Mouse (Mus musculus): Measurements from ENCODE around the gene Strbp. TPM values are rescaled to one million over a fixed set of nuclear protein-coding genes. Genes with fewer than 3 reads are reported as not detected.

Gene Strbp
- polyA plus RNA-seq, 1 experiment from 2014 or later: 16.8 TPM

GRCm38 (mm10) chr2:37744773-37745395, 41.2 kb upstream of the Strbp start:
- H3K36me3 ChIP-seq (ENCODE audit: insufficient read depth, low read length): no peaks in the 10 kb centered on the region
- TF ChIP-seq EP300 (IDR thresholded peaks at IDR 0.05): no peak
- TF ChIP-seq CTCF (IDR thresholded peaks at IDR 0.05): no peak
- no peak overlapping the region for H3K27ac ChIP-seq (ENCODE audit: low read length)
- WGBS: 85% methylated on average over 10 of the region's 10 CpGs
- peaks cover 9% of the 10 kb centered on the region; the same call in 1 of the 2 replicates for H3K4me1 ChIP-seq (ENCODE audit: insufficient read depth, low read depth, low read length)
- no peaks in the 10 kb centered on the region for H3K27me3 ChIP-seq (replicated peaks; ENCODE audit: insufficient read depth, low read length)
- no peak overlapping the region for H3K4me3 ChIP-seq (ENCODE audit: low read depth, low read length)
- ATAC-seq (no peak), DNase-seq (ENCODE audit: low spot score) (no peak)
- no peak overlapping the region for H3K4me2 ChIP-seq (replicated peaks; ENCODE audit: low read depth, low read length)
- H3K9me3 ChIP-seq (ENCODE audit: low read length): no peaks in the 10 kb centered on the region
- no peak overlapping the region for H3K9ac ChIP-seq (replicated peaks; ENCODE audit: low read depth)

DNA sequence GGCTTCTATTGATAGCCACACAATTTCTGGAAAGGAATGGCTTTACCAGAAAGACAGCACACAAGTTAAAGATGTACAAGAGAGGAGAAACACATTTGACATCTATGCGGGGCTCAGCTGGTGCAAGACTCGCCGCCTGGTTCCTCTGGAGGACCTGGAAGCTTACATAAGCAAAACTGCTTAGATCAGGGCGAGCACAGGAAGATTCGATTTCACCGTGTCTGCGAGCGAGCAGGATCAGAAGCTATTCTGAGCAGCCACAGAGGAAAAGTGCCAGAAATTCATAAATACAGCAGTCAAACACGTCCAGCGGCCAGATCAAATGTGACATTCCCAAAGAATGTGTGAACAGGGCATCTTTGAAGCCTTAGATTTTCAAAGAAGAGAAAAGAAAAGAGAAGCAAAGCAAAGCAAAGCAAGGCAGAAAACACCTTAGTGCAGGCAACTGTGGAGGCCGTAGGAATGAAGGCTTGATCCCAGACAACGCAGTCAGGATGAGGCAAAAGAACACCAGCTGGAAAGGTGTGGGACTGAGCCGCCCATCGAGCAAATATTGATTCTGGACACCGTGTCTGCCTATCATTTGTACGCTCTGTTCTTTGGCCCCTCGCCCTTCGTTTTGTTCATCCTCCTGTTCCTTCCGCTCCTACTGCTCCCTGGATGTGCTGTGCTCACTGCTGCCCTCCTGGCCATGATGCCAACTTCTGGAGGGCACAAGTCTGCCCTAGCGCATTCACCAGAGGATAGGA, 38.3 kb upstream of the Strbp start:
- no peaks in the 10 kb centered on the region for H3K36me3 ChIP-seq (ENCODE audit: insufficient read depth, low read length)
- WGBS: 43% methylated on average over 20 of the region's 20 CpGs
- no peak overlapping the region for H3K9ac ChIP-seq (replicated peaks; ENCODE audit: low read depth)
- TF ChIP-seq EP300 (IDR thresholded peaks at IDR 0.05) (no peak), CTCF (IDR thresholded peaks at IDR 0.05) (0 out of 2 replicates have a peak, but pooled peaks have one; percentile 8)
- H3K9me3 ChIP-seq (ENCODE audit: low read length): no peaks in the 10 kb centered on the region
- no peaks in the 10 kb centered on the region for H3K27me3 ChIP-seq (replicated peaks; ENCODE audit: insufficient read depth, low read length)
- ATAC-seq (no peak), DNase-seq (ENCODE audit: low spot score) (no peak)
- no peak overlapping the region for H3K4me3 ChIP-seq (ENCODE audit: low read depth, low read length)
- H3K4me2 ChIP-seq (replicated peaks; ENCODE audit: low read depth, low read length): no peak overlapping the region
- H3K4me1 ChIP-seq (ENCODE audit: insufficient read depth, low read depth, low read length): no peaks in the 10 kb centered on the region
- H3K27ac ChIP-seq (ENCODE audit: low read length): no peak overlapping the region

DNA sequence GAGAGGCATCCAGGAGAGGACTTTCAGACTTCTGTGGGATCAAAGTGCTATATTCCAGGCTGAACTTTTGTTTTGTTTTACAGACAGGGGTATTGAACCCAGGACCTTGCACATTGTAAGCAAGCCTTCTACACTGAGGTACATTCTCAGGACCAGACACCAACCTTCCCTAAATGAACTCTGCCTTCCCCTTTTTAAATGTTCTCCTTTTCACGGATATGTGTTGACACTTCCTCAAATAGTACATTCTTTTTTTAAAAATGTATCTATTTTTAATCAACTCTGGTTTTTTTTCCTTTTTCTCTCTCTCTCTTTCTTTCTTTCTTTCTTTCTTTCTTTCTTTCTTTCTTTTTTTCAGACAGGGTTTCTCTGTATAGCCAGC, 32.1 kb upstream of the Strbp start:
- Histone ChIP-seq H3K4me1 (ENCODE audit: insufficient read depth, low read depth, low read length) (no peaks in the 10 kb centered on the region), H3K4me2 (replicated peaks; ENCODE audit: low read depth, low read length) (peak overlapping the region; percentile 42), H3K9ac (replicated peaks; ENCODE audit: low read depth) (no peak overlapping the region), H3K9me3 (ENCODE audit: low read length) (no peaks in the 10 kb centered on the region), H3K27ac (ENCODE audit: low read length) (no peak overlapping the region), H3K4me3 (ENCODE audit: low read depth, low read length) (no peak overlapping the region), H3K36me3 (ENCODE audit: insufficient read depth, low read length) (no peaks in the 10 kb centered on the region), H3K27me3 (replicated peaks; ENCODE audit: insufficient read depth, low read length) (no peaks in the 10 kb centered on the region)
- WGBS: 31% methylated on average over 1 of the region's 1 CpGs
- TF ChIP-seq CTCF (IDR thresholded peaks at IDR 0.05) (no peak), EP300 (IDR thresholded peaks at IDR 0.05) (no peak)
- DNase-seq (ENCODE audit: low spot score) (no peak), ATAC-seq (no peak)

DNA sequence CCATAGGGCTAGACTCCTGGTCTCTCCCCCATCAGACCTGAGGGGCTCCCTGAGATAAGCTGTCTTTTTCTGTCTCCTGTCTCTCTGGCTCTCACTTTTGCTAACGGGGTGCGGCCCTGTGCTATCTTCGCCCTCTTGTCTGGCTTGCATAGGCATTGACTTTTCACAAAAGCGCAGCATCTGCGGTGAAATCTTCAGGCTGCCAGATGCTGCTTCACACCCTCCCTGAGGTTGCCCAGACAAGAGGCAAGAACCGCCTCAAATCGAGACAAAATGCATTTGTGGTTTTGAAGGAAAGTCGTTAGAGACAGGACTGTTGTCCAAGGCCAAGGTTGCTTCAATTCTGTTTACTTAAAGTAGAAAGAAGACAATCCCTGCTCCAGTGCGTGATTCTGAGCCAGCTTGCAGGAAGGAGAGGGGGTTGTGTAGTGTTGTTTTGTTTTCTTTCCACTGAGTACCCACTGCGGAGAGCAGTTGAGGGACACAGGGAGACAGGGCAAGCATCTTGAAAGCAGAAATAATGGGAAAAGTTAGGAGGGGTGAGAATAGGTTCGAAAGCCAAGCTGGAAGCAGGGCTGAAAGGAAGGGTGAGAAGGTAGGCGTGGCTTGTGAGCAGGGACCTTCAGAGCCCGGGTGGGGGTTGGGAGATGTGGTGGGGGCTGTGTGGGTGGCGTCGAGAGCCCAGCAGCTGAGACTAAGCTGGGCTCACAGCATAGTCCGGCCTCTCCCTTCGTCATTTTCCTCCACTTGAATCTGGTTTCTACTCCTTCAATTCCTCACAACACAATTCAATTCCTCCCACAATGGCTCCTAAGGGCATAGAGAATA, 31.5 kb upstream of the Strbp start:
- no peaks in the 10 kb centered on the region for H3K36me3 ChIP-seq (ENCODE audit: insufficient read depth, low read length)
- DNase-seq (ENCODE audit: low spot score) (peak; percentile 57), ATAC-seq (peak; percentile 52; the same call in 1 of the 2 replicates)
- H3K4me3 ChIP-seq (ENCODE audit: low read depth, low read length): peak overlapping the region; percentile 16; the same call in 1 of the 2 replicates
- H3K4me2 ChIP-seq (replicated peaks; ENCODE audit: low read depth, low read length): peak overlapping the region; percentile 42
- no peaks in the 10 kb centered on the region for H3K27me3 ChIP-seq (replicated peaks; ENCODE audit: insufficient read depth, low read length)
- H3K4me1 ChIP-seq (ENCODE audit: insufficient read depth, low read depth, low read length): no peaks in the 10 kb centered on the region
- H3K27ac ChIP-seq (ENCODE audit: low read length): no peak overlapping the region
- WGBS: 15% methylated on average over 17 of the region's 17 CpGs
- H3K9ac ChIP-seq (replicated peaks; ENCODE audit: low read depth): no peak overlapping the region
- TF ChIP-seq EP300 (IDR thresholded peaks at IDR 0.05) (no peak), CTCF (IDR thresholded peaks at IDR 0.05) (no peak)
- H3K9me3 ChIP-seq (ENCODE audit: low read length): no peaks in the 10 kb centered on the region

DNA sequence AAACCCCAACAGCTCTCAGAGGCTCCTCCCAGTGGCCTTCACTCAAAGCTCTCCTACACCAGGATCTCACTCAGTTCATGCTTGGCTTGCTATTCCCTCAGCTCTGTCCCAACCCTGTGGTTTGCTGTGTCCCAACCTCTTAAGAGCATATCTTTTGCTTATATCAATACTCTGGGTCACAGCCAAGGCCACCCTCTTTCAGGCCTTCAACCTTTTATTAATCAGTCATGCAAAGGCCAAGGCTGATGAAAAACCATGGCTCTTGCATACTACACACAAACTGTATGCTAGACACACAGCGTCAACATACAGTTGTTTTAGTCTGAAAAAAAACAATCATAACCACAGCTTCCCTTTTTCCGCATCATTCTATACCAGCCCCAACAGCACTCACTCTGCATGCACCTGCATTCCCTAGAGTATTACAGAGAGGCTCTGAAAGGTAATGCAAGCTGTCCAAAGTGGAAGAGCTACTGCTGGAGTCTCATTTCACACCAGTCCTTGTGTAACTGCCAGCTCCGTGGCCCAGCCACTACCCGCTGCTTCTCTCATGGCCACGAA, 27.7 kb upstream of the Strbp start:
- H3K36me3 ChIP-seq (ENCODE audit: insufficient read depth, low read length): no peaks in the 10 kb centered on the region
- no peak overlapping the region for H3K9ac ChIP-seq (replicated peaks; ENCODE audit: low read depth)
- no peak overlapping the region for H3K4me3 ChIP-seq (ENCODE audit: low read depth, low read length)
- whole genome bisulfite sequencing: 83% methylated on average over 5 of the region's 5 CpGs
- H3K27ac ChIP-seq (ENCODE audit: low read length): no peak overlapping the region
- no peaks in the 10 kb centered on the region for H3K4me1 ChIP-seq (ENCODE audit: insufficient read depth, low read depth, low read length)
- no peaks in the 10 kb centered on the region for H3K27me3 ChIP-seq (replicated peaks; ENCODE audit: insufficient read depth, low read length)
- H3K9me3 ChIP-seq (ENCODE audit: low read length): no peaks in the 10 kb centered on the region
- DNase-seq (ENCODE audit: low spot score) (peak; percentile 22), ATAC-seq (peak; percentile 28; the same call in 1 of the 2 replicates)
- no peak overlapping the region for H3K4me2 ChIP-seq (replicated peaks; ENCODE audit: low read depth, low read length)
- TF ChIP-seq EP300 (IDR thresholded peaks at IDR 0.05) (no peak), CTCF (IDR thresholded peaks at IDR 0.05) (no peak)

GRCm38 (mm10) chr2:37724231-37724630, 20.6 kb upstream of the Strbp start:
- Histone ChIP-seq H3K27ac (ENCODE audit: low read length) (no peak overlapping the region), H3K4me1 (ENCODE audit: insufficient read depth, low read depth, low read length) (no peaks in the 10 kb centered on the region), H3K9ac (replicated peaks; ENCODE audit: low read depth) (no peak overlapping the region), H3K9me3 (ENCODE audit: low read length) (no peaks in the 10 kb centered on the region), H3K36me3 (ENCODE audit: insufficient read depth, low read length) (no peaks in the 10 kb centered on the region), H3K4me2 (replicated peaks; ENCODE audit: low read depth, low read length) (no peak overlapping the region), H3K27me3 (replicated peaks; ENCODE audit: insufficient read depth, low read length) (no peaks in the 10 kb centered on the region), H3K4me3 (ENCODE audit: low read depth, low read length) (no peak overlapping the region)
- TF ChIP-seq CTCF (IDR thresholded peaks at IDR 0.05) (no peak), EP300 (IDR thresholded peaks at IDR 0.05) (no peak)
- WGBS: 44% methylated on average over 4 of the region's 4 CpGs
- DNase-seq (ENCODE audit: low spot score) (peak; percentile 50), ATAC-seq (peak; percentile 65)
